Mouse (Mus musculus) T-cell, adult 2 months (primary cell): ENCODE data around the gene Tmem191c.
A peak's percentile ranks its signal among the peaks of the same experiment; 100 is the strongest.

Experiments
- DNase-seq: peaks from one replicate; pipeline ENCODE4 v3.0.0; 2022; ENCODE audit warnings: low spot score

Tmem191c gene

GRCm38 (mm10) chr16:17266113-17266512, 9.8 kb upstream of the Tmem191c start:
- DNase-seq, result no peak

GRCm38 (mm10) chr16:17267937-17268336, 7.9 kb upstream of the Tmem191c start:
- DNase-seq, result no peak

GRCm38 (mm10) chr16:17269872-17270271, 6.0 kb upstream of the Tmem191c start:
- no peak for DNase-seq

GRCm38 (mm10) chr16:17271124-17271523, 4.8 kb upstream of the Tmem191c start:
- DNase-seq, result peak; percentile 40

DNA sequence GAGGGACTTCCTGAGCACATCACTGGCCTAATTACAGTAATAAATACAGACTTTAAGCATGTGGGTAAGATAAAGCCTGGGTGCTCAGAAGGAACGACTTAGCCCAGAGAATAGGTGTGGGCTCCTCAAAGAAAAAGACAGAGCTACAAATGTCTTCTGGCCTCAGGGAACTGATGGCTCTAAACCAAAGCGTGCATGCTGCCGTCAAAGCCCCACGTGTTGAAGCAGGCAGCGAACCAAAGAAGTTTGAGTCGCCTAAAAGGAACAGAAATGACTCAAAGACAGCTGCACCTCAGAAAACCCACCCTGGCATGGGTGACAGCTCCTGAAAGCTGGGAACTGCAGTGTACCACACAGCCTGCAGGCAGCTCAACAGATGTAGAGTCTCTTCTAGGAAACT, 4.0 kb upstream of the Tmem191c start:
- no peak for DNase-seq

- peak; percentile 94 for DNase-seq
Observed at GRCm38 (mm10) chr16:17276164-17277151, 581 bp downstream of the Tmem191c start.

- DNase-seq, result peak; percentile 78
Observed at GRCm38 (mm10) chr16:17277342-17278211, 1.7 kb downstream of the Tmem191c start.

DNA sequence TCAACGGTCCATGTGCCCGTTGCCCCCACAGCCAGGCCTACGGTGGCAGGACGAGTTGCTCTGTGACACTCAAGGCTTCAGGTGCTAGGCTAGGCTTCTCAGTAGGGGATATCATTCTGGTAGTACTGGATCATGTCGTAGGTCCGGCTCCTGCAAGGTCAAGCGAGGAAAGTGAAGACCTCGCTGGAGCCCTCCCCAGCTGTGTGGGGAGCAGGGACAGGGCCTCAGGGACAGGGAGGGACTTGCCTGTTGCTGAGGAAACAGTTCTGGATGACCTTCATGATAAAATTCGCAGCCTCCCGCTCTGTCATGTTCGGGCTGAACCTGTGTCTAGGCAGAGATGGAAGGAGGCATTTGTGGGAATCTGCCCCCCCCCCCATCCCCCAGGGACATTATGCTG, 4.6 kb downstream of the Tmem191c start:
- no peak for DNase-seq

DNA sequence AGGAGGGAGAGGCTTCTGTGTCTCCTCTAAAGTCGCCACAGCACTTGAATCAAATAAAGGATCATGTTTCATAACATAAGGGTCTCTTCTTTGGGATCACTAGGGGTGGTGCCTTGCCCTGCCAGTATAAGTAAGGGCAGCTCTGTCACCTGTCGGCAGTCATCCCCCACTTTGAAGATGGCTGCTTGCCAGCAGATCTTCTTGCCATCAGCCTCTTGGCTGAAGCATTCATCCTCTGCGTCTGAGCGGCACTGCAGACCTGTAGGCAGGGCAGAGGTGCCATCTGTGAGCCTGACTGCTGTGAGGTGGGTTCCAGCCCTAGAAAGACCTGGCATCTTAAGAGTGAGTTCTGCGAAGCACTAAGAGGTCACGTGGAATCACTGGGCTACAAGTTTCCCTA, 7.3 kb downstream of the Tmem191c start:
- no peak for DNase-seq

GRCm38 (mm10) chr16:17287103-17287502, 11.2 kb downstream of the Tmem191c start:
- no peak for DNase-seq

- no peak for DNase-seq
Observed at GRCm38 (mm10) chr16:17291016-17291415, 15.1 kb downstream of the Tmem191c start.

DNA sequence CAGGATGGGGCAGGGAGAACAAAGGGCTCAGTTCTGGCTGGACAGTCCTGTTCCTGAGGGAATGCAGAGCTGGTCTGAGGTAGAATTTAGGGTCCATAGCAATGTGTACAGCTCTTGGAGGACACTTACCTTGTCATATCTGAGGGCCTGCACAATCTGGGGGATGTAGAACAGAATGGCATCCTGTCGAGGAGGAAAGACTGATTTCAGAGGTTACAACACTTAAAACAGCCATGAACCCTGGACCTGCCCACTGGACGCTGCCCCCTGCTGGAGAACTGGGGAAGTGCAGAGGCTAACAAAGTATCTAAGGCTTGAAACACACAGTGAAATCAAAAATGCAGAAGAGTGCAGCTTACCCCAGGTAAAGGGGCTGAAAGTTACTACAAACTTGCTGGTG, 16.9 kb downstream of the Tmem191c start:
- DNase-seq, result peak; percentile 75

DNA sequence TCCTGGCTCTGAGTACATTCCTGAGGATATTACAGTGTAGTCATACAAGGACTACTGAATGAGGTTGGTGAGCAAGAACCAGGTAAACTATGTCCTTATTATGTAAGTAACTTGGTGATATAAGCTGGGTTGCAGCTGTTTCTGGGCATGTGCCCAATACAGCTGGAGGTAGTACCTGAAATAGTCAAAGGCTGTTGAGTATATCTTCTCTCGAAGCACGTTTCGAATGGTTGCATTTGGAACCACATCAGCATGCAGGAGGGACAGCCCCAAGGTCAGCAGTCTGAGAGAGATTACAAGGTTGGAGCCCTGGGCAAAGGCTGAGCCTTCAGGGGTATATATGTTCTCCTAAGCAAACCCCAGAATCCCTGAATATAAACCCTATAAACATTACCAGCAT, 24.9 kb downstream of the Tmem191c start:
- no peak for DNase-seq

GRCm38 (mm10) chr16:17303521-17304245, 27.8 kb downstream of the Tmem191c start:
- DNase-seq, result no peak

GRCm38 (mm10) chr16:17307461-17307860, 31.6 kb downstream of the Tmem191c start:
- no peak for DNase-seq

- DNase-seq, result no peak
Observed at GRCm38 (mm10) chr16:17309036-17309435, 33.2 kb downstream of the Tmem191c start.

- DNase-seq, result no peak
Observed at GRCm38 (mm10) chr16:17312531-17312930, 36.7 kb downstream of the Tmem191c start.

- DNase-seq, result no peak
Observed at GRCm38 (mm10) chr16:17316554-17316953, 40.7 kb downstream of the Tmem191c start.

DNA sequence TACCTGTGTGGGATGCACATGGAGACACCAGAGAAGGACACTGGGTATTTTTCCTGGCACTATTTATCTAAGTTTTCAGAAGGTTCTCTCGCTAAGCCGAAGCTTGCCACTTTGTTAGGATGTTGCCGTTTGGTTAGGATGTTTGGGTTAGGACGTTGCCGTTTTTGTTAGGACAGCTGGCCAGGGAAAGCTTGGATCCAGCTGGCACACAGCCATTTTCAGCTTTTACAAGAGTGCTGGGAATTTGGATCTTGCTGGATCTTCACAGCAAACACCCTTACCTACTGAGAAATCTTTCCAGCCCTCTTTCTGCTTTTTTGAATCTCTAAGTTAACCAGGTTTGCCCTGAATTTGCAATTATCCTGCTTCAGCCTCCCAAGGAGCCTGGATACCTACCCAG, 45.6 kb downstream of the Tmem191c start:
- no peak for DNase-seq

DNA sequence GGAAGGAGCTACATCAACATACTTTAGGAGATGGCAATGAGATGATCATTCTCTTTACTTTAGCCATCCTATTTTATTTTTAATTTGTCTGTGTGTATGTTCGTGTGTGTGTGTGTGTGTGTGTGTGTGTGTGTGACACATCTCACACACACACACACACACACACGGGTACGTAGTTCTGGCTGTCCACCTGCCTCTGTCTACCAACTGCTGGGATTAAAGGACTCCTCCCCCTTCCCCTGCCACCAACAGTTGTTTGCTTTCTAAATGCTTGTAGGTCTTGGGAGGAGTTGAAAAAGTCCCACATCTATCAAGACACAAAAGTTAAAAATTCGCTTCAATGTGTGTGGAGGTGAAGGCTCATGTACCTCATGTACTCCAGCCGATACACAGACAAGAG, 48.9 kb downstream of the Tmem191c start:
- no peak for DNase-seq

DNA sequence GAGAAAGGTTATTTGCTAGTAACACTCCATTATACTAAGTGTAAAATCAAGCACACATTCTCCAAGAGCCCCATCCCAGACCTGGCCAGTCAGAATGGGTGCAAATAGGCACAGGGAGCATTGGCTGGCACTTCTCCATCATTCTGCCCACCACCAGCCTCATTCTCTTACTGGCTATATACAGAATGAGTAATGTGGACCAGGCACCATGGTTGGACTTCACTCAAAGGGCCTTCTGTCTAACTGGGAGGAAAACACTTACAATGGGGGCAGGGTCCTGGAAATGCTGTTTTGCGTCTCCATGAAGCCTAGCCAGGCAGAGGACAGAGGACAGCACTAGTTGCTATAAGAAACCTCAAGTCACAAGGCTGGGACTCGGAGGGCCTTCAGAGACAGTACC, 50.2 kb downstream of the Tmem191c start:
- DNase-seq, result no peak
